Mouse (Mus musculus): ENCODE data around the gene Gper1.

The Gper1 gene

GRCm38 (mm10) chr5:139415001-139415400, 8.0 kb upstream of the Gper1 start:
- DNase-seq: no peak

- DNase-seq: no peak
Observed at GRCm38 (mm10) chr5:139416942-139417341, 6.0 kb upstream of the Gper1 start.

- no peak for DNase-seq
Observed at GRCm38 (mm10) chr5:139417480-139417879, 5.5 kb upstream of the Gper1 start.

GRCm38 (mm10) chr5:139418110-139418509, 4.8 kb upstream of the Gper1 start:
- DNase-seq: no peak

GRCm38 (mm10) chr5:139418633-139419032, 4.3 kb upstream of the Gper1 start:
- no peak for DNase-seq

GRCm38 (mm10) chr5:139425198-139425597, 2.2 kb downstream of the Gper1 start:
- no peak for DNase-seq

- DNase-seq: no peak
Observed at GRCm38 (mm10) chr5:139427001-139427400, 4.0 kb downstream of the Gper1 start.

- no peak for DNase-seq
Observed at GRCm38 (mm10) chr5:139427989-139428388, 5.0 kb downstream of the Gper1 start.

- no peak for DNase-seq
Observed at GRCm38 (mm10) chr5:139429818-139430341, 6.9 kb downstream of the Gper1 start.

GRCm38 (mm10) chr5:139432333-139432732, 9.4 kb downstream of the Gper1 start:
- no peak for DNase-seq

GRCm38 (mm10) chr5:139432747-139433508, 10.0 kb downstream of the Gper1 start:
- DNase-seq: no peak

- no peak for DNase-seq
Observed at GRCm38 (mm10) chr5:139433842-139434568, 11.1 kb downstream of the Gper1 start.

GRCm38 (mm10) chr5:139434940-139435339, 12.0 kb downstream of the Gper1 start:
- DNase-seq: peak; percentile 89

GRCm38 (mm10) chr5:139437769-139438168, 14.8 kb downstream of the Gper1 start:
- no peak for DNase-seq

GRCm38 (mm10) chr5:139438440-139438839, 15.5 kb downstream of the Gper1 start:
- DNase-seq: no peak

GRCm38 (mm10) chr5:139440451-139440850, 17.5 kb downstream of the Gper1 start:
- DNase-seq: peak; percentile 60

- no peak for DNase-seq
Observed at GRCm38 (mm10) chr5:139440926-139441725, 18.2 kb downstream of the Gper1 start.

- no peak for DNase-seq
Observed at GRCm38 (mm10) chr5:139441726-139442018, 18.7 kb downstream of the Gper1 start.

- DNase-seq: no peak
Observed at GRCm38 (mm10) chr5:139442428-139442827, 19.5 kb downstream of the Gper1 start.

GRCm38 (mm10) chr5:139442962-139443361, 20.0 kb downstream of the Gper1 start:
- no peak for DNase-seq

GRCm38 (mm10) chr5:139445258-139445657, 22.3 kb downstream of the Gper1 start:
- no peak for DNase-seq

- DNase-seq: peak; percentile 59
Observed at GRCm38 (mm10) chr5:139448025-139448424, 25.1 kb downstream of the Gper1 start.

GRCm38 (mm10) chr5:139449161-139449791, 26.3 kb downstream of the Gper1 start:
- DNase-seq: no peak

Measured in layer of hippocampus, adult 9-11 months (tissue).